Mouse (Mus musculus): ENCODE data around the gene Zcwpw1. TPM values are rescaled to one million over a fixed set of nuclear protein-coding genes. Genes with fewer than 3 reads are reported as not detected.
"Not testable (repeated sequence)": the region's sequence is repeated elsewhere in the genome, so short reads cannot be mapped to it uniquely, and the experiment has no call there.

Zcwpw1 gene
- polyA plus RNA-seq, 1 experiment from 2014 or later = 17.5 TPM

DNA sequence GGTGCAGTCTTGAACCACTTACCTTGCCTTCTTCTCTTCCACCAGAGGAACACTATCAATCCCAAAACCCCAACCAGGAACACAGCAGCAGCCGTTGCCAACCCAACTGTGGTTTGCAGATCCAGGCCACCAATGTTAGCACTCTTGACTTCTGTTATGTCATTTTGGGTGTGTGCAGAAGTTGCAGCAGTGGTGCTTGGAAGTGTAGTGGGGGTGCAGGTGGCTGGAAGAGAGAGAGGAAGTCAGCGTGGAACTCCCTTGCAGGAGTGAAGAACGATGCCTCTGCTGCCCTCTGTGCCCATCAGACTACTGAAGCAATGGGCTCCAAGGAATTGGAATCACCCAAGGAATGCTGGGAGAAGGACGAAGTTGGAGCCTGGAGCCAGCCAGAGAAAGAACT, 43.5 kb downstream of the Zcwpw1 start:
- no peak for DNase-seq (ENCODE audit: low spot score)
- WGBS = 91% methylated on average over 4 of the region's 4 CpGs

DNA sequence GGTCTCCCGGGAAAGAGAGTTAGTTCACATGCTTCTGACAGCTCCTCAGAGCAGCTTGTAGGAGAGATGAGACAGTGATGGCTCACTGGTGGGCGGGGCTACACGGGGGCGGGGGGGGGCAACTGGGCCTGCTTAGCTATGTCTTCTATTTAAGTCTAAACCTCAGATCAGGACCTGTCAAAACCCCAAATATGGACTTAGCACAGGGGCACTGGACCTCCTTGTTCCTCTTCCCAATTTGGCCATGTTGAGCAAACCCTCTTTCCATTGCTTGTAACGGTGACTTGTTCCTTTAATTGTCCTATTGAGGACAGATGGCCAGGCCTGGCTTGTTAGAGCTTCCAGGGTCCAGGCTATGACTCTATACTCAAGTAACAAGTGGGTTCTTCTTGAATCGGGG, 43.9 kb downstream of the Zcwpw1 start:
- Histone ChIP-seq H3K27ac (replicated peaks) (no peak overlapping the region), H3K4me1 (no peaks in the 10 kb centered on the region), H3K9me3 (no peaks in the 10 kb centered on the region), H3K27me3 (replicated peaks; ENCODE audit: low read depth, poor library complexity, severe bottlenecking) (no peaks in the 10 kb centered on the region), H3K4me3 (no peak overlapping the region), H3K36me3 (replicated peaks) (no peaks in the 10 kb centered on the region)
- no peak for DNase-seq (ENCODE audit: low spot score)
- 84% methylated on average over 6 of the region's 6 CpGs for WGBS

More for the DNA sequence above, 43.5 kb downstream of the Zcwpw1 start:
- no peaks in the 10 kb centered on the region for H3K9me3 ChIP-seq
- no peak overlapping the region for H3K4me3 ChIP-seq
- H3K27ac ChIP-seq (replicated peaks) = no peak overlapping the region
- H3K27me3 ChIP-seq (replicated peaks; ENCODE audit: low read depth, poor library complexity, severe bottlenecking) = no peaks in the 10 kb centered on the region
- H3K36me3 ChIP-seq (replicated peaks) = no peaks in the 10 kb centered on the region
- no peaks in the 10 kb centered on the region for H3K4me1 ChIP-seq

DNA sequence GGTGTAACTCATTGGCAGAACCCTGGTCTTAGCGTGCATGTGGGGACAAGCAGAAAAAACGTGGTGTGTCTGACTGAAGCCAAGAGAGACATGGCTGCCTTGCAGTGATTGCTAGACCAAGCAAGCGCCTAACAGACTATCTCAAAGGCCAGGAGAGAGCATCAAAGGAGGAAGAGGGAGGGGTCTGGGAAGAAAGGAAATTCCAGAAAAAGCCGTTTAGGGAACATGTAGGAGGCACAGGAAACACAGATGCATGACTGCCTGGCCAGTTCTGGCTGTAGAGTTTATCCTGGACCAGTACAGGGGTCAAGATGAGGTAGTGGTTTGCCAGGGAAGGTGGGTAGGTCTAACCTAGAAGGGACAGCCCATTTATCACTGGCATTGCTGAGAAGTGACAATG, 45.9 kb downstream of the Zcwpw1 start:
- H3K4me1 ChIP-seq = no peaks in the 10 kb centered on the region
- no peaks in the 10 kb centered on the region for H3K36me3 ChIP-seq (replicated peaks)
- no peak overlapping the region for H3K27ac ChIP-seq (replicated peaks)
- H3K4me3 ChIP-seq = no peak overlapping the region
- 61% methylated on average over 4 of the region's 4 CpGs for WGBS
- no peaks in the 10 kb centered on the region for H3K9me3 ChIP-seq
- no peaks in the 10 kb centered on the region for H3K27me3 ChIP-seq (replicated peaks; ENCODE audit: low read depth, poor library complexity, severe bottlenecking)
- no peak for DNase-seq (ENCODE audit: low spot score)

DNA sequence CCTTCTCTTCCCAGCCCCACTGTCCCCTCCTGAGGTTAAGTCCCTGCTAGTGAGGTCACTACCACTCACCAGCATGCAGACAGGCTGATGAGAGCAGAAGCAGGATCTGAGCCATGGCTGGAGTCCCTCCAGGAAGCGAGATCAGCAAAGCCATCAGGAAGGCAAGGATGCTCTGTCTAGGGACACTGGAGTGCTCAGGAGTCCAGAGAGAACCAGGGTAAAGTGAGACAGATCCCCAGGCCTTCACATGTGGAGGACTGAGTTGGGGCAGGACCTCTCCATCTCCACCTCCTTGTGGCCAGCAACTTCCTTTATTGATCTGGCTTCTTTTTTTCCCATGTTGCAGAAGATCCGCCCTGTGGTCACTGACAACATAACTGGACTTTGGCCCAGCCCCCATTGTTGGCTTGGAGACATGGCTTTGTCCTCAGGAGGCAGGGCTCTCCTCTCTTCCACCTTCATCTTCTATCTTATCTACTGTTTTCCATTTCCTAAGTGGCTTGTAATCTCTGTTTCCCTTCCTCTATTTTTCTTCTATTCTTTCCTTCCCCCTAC, 48.4 kb downstream of the Zcwpw1 start, which contains the start of gene Pilra:
Pilra (minus strand) TSS at position 316 of the 555 bp plus-strand sequence.
- not testable (repeated sequence) for H3K4me3 ChIP-seq; DNase-seq (ENCODE audit: low spot score); H3K4me1 ChIP-seq; H3K27me3 ChIP-seq (replicated peaks; ENCODE audit: low read depth, poor library complexity, severe bottlenecking); H3K27ac ChIP-seq (replicated peaks); H3K9me3 ChIP-seq; H3K36me3 ChIP-seq (replicated peaks)
- whole genome bisulfite sequencing = 76% methylated on average over 2 of the region's 2 CpGs

DNA sequence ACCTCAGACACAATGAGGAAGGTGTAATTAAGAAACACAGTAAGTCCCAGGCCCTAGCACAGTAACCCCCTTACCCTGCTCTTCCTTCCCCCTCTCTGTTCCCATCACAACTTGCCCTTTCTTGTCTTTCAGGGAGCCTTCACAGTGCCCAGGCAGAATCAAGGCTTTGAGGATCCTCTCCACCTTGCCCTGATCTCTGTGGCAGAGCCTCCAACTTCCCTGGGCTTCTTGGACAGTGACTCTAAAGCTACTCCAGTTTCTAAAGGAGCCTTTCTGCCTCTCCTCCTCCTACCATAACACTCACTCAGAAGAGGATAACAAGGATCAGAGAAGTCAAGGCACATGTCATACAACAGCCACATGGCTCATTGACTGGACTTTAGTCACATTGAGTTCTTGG, 49.0 kb downstream of the Zcwpw1 start:
- Histone ChIP-seq H3K4me3 (no peak overlapping the region), H3K9me3 (no peaks in the 10 kb centered on the region), H3K4me1 (no peaks in the 10 kb centered on the region), H3K36me3 (replicated peaks) (no peaks in the 10 kb centered on the region), H3K27ac (replicated peaks) (no peak overlapping the region), H3K27me3 (replicated peaks; ENCODE audit: low read depth, poor library complexity, severe bottlenecking) (no peaks in the 10 kb centered on the region)
- DNase-seq (ENCODE audit: low spot score) = no peak

- not testable (repeated sequence) for H3K36me3 ChIP-seq (replicated peaks); H3K4me1 ChIP-seq; H3K4me3 ChIP-seq; DNase-seq (ENCODE audit: low spot score); H3K27me3 ChIP-seq (replicated peaks; ENCODE audit: low read depth, poor library complexity, severe bottlenecking); H3K27ac ChIP-seq (replicated peaks); H3K9me3 ChIP-seq
Measured at GRCm38 (mm10) chr5:137837110-137837509, 49.5 kb downstream of the Zcwpw1 start.

DNA sequence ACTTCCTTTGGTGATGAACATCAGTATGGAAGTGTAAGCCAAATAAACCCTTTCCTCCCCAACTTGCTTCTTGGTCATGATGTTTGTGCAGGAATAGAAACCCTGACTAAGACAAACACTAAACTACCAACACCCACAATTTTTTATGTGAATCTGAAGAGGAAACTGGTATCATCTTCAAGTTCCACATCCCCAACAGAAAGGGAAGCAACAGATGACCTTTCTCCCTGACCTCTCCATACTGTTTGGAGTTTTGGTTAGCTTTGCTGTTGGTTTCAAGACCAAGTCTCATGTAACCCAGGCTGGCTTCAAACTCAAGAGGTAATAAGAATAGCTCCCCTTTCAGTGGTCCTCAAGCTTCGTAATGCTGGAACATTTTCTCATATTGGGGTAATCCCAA, 62.7 kb downstream of the Zcwpw1 start:
- H3K4me1 ChIP-seq; H3K36me3 ChIP-seq (replicated peaks); H3K9me3 ChIP-seq; H3K27me3 ChIP-seq (replicated peaks; ENCODE audit: low read depth, poor library complexity, severe bottlenecking); H3K4me3 ChIP-seq; DNase-seq (ENCODE audit: low spot score); H3K27ac ChIP-seq (replicated peaks): not testable (repeated sequence)
- WGBS = 85% methylated on average over 1 of the region's 1 CpGs

- WGBS = 79% methylated on average over 3 of the region's 3 CpGs
- not testable (repeated sequence) for H3K4me3 ChIP-seq; H3K36me3 ChIP-seq (replicated peaks); H3K9me3 ChIP-seq; H3K27ac ChIP-seq (replicated peaks); DNase-seq (ENCODE audit: low spot score); H3K4me1 ChIP-seq; H3K27me3 ChIP-seq (replicated peaks; ENCODE audit: low read depth, poor library complexity, severe bottlenecking)
Measured at GRCm38 (mm10) chr5:137854907-137855306, 67.3 kb downstream of the Zcwpw1 start.

DNA sequence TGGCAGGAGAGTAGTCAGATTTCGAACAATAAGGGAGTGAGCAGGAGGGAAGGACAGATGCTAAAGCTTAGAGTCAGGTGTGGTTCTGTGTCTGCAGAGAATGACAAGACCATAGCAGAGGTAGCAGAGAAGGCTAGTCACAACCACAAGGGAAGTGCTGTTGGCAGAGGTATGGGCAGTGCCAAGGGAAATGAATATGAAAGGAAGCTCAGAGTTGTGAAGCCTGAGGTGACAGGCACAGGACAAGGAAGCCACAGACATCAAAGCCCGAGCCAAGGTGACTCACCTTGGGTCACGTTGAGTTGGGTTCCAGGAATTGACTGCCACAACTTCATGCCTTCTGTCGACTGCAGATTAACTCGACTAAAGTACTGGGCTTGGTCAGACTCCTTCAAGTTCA, 69.3 kb downstream of the Zcwpw1 start:
- 79% methylated on average over 5 of the region's 5 CpGs for WGBS
- not testable (repeated sequence) for H3K4me3 ChIP-seq; H3K9me3 ChIP-seq; DNase-seq (ENCODE audit: low spot score); H3K36me3 ChIP-seq (replicated peaks); H3K27me3 ChIP-seq (replicated peaks; ENCODE audit: low read depth, poor library complexity, severe bottlenecking); H3K27ac ChIP-seq (replicated peaks); H3K4me1 ChIP-seq

- not testable (repeated sequence) for H3K4me3 ChIP-seq; H3K27ac ChIP-seq (replicated peaks); H3K4me1 ChIP-seq; H3K27me3 ChIP-seq (replicated peaks; ENCODE audit: low read depth, poor library complexity, severe bottlenecking); H3K9me3 ChIP-seq; DNase-seq (ENCODE audit: low spot score); H3K36me3 ChIP-seq (replicated peaks)
- WGBS = 81% methylated on average over 2 of the region's 2 CpGs
Measured at GRCm38 (mm10) chr5:137857960-137858710, 70.5 kb downstream of the Zcwpw1 start, which contains the start of gene Pilrb1. Pilrb1 (minus strand) TSS chr5:137858106.

DNA sequence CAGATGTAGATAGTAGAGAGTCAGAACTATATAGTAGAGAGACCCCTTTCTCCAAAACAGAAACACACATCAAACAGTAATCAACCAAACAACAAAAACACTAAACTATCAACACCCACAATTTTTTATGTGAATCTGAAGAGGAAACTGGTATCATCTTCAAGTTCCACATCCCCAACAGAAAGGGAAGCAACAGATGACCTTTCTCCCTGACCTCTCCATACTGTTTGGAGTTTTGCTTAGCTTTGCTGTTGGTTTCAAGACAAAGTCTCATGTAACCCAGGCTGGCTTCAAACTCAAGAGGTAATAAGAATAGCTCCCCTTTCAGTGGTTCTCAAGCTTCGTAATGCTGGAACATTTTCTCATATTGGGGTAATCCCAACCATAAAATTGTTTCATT, 76.4 kb downstream of the Zcwpw1 start:
- not testable (repeated sequence) for H3K4me1 ChIP-seq; H3K4me3 ChIP-seq; H3K27me3 ChIP-seq (replicated peaks; ENCODE audit: low read depth, poor library complexity, severe bottlenecking); H3K36me3 ChIP-seq (replicated peaks); H3K9me3 ChIP-seq; DNase-seq (ENCODE audit: low spot score); H3K27ac ChIP-seq (replicated peaks)
- WGBS = 83% methylated on average over 1 of the region's 1 CpGs

DNA sequence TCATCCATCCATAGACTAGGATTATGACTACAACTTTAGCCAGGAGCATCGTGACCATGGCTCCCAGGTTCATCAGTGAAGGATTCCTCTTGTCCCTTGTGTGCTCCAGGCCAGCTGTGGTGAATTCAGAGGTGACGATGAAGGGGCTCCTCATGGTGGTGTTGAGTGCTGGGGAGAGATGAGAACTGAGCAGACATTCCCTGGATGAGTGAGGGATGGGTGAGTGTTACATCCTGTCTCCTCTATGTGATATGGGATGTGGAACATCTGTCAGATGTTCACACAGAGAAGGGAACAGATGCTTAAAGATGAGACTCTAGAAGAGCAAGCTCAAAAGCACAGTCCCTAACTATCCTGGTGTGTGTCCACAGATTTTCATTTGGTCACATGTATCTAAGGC, 81.0 kb downstream of the Zcwpw1 start:
- not testable (repeated sequence) for DNase-seq (ENCODE audit: low spot score); H3K27ac ChIP-seq (replicated peaks)
- 82% methylated on average over 2 of the region's 2 CpGs for whole genome bisulfite sequencing

GRCm38 (mm10) chr5:137871644-137872380, 84.2 kb downstream of the Zcwpw1 start, which contains the start of gene Pilrb2:
Pilrb2 (minus strand) TSS chr5:137871815.
- not testable (repeated sequence) for H3K27me3 ChIP-seq (replicated peaks; ENCODE audit: low read depth, poor library complexity, severe bottlenecking); H3K4me3 ChIP-seq; H3K9me3 ChIP-seq; H3K27ac ChIP-seq (replicated peaks); DNase-seq (ENCODE audit: low spot score); H3K4me1 ChIP-seq; H3K36me3 ChIP-seq (replicated peaks)
- 76% methylated on average over 3 of the region's 3 CpGs for WGBS

More for the DNA sequence above, 81.0 kb downstream of the Zcwpw1 start:
- not testable (repeated sequence) for H3K4me1 ChIP-seq; H3K4me3 ChIP-seq; H3K27me3 ChIP-seq (replicated peaks; ENCODE audit: low read depth, poor library complexity, severe bottlenecking); H3K36me3 ChIP-seq (replicated peaks); H3K9me3 ChIP-seq
